Mouse (Mus musculus) brain, embryonic 18.5 days (tissue): ENCODE measurements around the gene B4gat1.
"Not testable (repeated sequence)": the region's sequence is repeated elsewhere in the genome, so short reads cannot be mapped to it uniquely, and the experiment has no call there.

ENCODE experiments used
- DNase-seq: peaks from one replicate; pipeline ENCODE4 v3.0.0-alpha.2; 2012; ENCODE audit warnings: low read depth, low spot score

B4gat1 gene

DNA sequence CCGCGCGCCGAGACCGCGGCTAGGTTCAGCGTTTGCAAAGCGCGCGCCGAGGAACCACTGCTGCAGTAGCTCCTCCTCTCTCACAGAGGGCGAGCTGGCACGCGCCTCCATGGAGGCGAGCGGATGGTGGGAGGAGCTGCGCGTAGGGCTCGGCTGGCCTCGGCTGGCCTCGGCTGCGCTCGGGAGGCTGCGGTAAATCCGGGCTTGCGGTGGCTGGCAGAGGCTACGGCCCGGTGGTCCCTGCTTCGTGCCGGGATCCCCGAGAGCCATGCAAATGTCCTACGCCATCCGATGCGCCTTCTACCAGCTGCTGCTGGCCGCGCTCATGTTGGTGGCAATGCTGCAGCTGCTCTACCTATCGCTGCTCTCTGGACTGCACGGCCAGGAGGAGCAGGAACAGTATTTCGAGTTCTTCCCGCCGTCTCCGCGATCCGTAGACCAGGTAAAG, at the start of gene B4gat1, which contains the start of gene AC124502.3:
Gene B4gat1 (plus strand): TSS at position 118 of the 448 bp plus-strand sequence.
Gene AC124502.3 (plus strand): TSS at position 183 of the 448 bp plus-strand sequence.
- peak; percentile 90 for DNase-seq

- no peak for DNase-seq
These were observed 49.6 kb upstream of the B4gat1 start for GRCm38 (mm10) chr19:4989013-4989412.

- peak; percentile 75 for DNase-seq
These were observed 49.0 kb upstream of the B4gat1 start for GRCm38 (mm10) chr19:4989434-4990255.

GRCm38 (mm10) chr19:4990256-4990625, 48.4 kb upstream of the B4gat1 start, which contains the start of gene Npas4:
Gene Npas4, minus strand, starts transcription at chr19:4990316.
- DNase-seq: no peak

DNA sequence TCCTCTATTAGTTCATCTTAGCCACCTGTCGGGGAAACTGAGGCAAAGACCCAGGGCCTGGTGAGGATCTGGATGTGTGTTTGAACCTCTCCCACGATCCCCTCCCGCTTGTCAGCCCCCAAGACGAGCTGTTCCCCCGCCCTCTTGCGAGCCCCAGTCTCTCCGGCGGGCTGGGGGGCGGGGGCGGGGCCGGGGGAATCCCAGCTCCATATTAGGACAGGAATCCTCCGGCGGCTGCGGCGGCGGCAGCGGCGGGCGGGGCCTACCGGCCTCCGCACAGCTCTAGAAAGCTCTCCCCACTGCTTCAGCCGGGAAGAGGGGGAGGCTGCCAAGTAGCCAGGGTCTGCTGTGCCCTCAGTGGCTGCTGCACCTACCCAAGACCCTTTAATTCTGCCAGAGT, 47.9 kb upstream of the B4gat1 start:
- no peak for DNase-seq

DNA sequence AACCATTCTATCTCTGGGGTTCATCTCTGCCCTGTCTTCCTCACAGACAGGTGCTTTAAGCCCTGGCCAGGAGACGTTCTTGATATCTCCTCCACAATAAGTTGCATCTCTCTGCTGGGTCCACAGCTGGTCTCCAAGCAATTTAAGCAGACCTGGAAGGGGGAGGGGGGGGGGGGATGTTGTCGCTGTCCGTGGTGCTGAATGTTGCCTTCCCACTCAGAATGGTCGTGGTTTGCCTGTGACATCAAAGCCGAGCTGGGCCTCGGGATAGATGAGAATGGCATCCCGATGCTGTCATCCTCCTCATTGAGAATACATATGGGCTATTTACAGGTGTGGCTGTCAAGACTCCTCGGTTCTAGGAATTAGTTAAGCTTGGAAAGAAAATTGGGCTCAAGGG, 46.3 kb upstream of the B4gat1 start:
- no peak for DNase-seq

- DNase-seq: no peak
These were observed 45.7 kb upstream of the B4gat1 start for GRCm38 (mm10) chr19:4992904-4993303.

GRCm38 (mm10) chr19:4994043-4994442, 44.6 kb upstream of the B4gat1 start:
- peak; percentile 78 for DNase-seq

DNA sequence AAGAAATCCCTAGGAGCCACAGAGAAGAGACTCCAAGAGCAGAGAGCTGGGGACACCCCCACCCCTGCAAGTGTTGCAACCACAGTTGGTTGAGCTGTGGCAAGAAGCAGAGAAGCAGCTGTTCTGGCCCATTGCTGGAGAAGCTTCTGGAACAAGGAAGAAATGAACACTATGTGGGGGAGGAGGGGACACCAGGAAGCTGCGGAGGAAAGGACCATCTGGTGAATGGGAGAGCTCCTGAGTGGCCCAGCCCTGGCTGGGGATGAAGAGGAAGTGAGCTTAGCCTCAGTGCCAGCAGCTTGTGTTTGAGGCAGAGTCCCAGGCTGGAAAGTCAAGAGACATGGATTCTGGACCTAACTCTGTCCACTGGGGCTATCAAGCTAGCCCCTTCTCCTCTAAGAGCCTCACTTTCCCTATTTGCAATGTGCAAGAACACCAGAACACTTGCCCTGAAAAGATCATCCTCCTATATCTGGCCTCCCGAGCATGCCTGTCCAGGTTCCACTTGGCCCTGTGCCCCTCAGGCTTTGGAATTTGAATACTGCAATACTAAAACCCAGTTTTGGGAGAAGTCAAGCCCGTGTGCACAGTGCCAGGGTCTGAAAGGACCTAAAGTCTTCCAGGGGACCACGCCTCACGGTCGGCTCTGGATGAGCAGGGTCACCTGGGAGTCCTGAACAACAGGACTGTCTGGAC, 39.0 kb upstream of the B4gat1 start:
- no peak for DNase-seq

DNA sequence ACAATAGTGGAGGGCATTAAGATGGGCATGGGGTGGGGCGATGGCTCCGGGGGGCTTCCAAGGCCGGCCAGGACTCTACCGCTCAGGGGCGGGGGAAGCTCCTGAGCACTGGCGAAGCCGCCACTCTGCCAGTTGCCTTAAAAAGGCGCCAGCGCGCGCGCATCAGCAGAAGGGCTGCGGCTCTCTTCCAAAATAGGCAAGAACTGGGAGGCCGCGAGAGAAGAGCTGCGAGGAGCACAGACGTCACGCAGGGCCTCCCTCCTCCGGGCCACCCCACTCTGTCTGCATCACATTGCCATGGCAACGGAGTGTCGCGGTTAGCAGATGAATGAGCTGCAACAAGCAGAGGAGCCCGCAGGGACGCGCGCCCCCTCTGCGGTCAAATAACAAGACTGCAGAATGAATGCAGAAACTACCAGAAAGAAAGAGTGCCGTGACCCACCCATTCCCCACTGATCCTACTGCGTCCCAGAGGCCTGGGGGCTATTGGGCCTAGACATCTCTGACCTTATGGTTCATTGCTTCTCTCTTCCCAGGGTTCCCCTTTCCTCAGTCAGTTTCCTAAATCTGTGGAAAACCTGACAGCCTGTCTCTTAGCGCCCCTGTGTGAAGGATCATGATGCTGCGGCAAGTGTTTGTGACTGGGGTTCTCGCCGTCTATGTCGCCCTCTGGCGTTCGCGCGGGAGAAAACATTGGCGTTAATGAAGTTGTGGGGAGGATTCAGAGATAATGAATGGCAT, 36.8 kb upstream of the B4gat1 start:
- peak; percentile 96 for DNase-seq

DNA sequence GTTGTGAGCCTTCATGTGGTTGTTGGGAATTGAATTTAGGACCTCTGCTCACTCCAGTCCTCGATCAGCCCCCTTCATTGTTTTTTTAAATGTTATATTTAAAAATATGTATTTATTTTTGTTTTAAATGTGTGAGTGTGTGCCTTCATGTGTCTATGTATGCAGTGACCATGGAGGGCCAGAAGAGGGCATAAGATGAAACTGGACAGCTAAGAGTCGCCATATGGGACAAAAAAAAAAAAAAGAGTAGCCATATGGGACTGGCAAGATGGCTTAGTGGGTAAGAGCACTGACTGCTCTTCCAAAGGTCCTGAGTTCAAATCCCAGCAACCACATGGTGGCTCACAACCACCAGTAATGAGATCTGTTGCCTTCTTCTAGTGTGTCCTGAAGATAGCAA, 35.0 kb upstream of the B4gat1 start:
- not testable (repeated sequence) for DNase-seq

- no peak for DNase-seq
These were observed 33.7 kb upstream of the B4gat1 start for GRCm38 (mm10) chr19:5004925-5005324.

DNA sequence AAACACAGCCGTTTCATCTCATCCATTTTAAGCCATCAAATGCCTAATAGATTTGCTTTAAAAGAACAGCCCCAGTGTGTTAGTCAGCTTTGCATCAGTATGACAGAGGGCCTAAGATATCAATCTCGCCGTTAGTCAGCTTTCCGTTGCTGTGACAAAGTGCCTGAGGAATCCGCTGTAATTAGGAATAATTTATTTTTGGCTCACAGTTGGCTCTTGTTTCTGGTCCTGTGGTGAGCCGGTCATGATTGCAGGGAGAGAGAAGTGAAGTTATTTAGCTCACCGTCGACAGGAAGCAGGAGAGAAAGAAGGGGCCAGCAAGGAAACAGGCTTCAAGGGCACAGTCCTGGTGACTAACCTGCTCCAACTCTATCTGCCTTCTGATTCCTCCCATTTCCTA, 25.5 kb upstream of the B4gat1 start:
- DNase-seq: no peak

GRCm38 (mm10) chr19:5014961-5015398, 23.6 kb upstream of the B4gat1 start:
- DNase-seq: no peak

DNA sequence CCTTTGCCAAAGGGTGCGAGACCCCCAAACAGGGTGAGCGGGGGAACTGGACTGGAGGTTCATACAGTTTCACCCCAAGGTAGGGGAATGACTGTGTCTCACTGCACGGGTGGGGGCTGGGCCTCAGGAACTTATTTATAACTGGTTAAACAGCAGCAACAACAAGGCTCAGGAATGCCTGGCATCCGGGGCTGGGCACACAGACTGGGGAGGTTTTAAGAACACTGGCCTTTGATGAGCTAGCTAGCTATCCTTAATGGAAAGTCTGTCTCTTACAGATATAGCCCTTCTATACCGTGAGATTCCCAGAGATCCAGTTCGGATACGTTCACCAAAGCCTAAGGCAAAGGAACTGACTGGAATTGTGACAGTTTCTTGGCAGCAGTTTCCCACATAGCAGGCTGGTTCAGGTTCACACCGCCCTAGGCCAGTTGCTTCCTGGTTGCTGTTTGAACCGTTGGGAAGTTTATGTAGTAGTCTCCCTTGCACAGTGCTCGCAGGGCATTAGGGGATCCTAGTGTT, 22.3 kb upstream of the B4gat1 start:
- no peak for DNase-seq

- no peak for DNase-seq
These were observed 21.8 kb upstream of the B4gat1 start for GRCm38 (mm10) chr19:5016782-5017181.

DNA sequence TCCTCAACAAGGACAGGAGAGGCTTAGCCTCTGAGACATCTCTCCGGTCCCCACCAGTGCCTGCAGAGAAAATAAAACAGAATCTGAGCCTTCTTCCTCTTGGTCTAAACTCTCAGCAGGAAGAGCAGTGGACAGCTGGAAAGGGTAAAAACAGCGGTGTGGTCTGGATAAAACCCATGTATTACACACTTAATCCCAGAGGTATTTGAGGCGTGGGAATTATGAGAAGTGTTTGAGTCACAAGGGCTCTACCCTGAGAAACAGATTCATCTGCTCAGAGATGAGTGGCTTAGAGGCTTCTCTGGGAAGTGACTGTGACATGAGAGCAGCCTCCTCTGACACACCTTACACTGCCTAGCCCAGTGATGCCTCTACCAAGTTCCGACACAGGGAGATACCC, 21.0 kb upstream of the B4gat1 start:
- no peak for DNase-seq

DNA sequence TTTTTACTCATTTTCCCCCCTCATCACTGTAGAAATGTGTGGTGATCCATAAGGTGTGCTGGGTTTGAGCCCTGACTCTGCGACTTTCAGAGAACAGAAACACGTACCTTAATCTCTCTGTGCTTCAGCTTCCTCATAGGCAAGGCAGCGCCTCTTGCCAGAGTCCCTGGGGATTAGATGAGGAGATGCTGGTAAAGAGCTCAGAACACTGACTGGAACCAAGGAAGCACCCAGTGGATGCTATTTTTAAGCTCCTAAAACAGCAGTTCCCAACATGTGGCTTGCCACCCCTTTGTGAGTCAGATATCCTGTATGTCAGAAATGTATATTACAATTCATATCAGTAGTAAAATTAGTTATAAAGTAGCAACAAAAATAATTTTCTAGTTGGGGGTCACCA, 20.4 kb upstream of the B4gat1 start:
- no peak for DNase-seq

- no peak for DNase-seq
These were observed 17.2 kb upstream of the B4gat1 start for GRCm38 (mm10) chr19:5021416-5021815.

GRCm38 (mm10) chr19:5023621-5024479, 14.8 kb upstream of the B4gat1 start, which contains the start of gene Slc29a2:
Gene Slc29a2, plus strand, starts transcription at chr19:5023860.
- peak; percentile 82 for DNase-seq

GRCm38 (mm10) chr19:5026111-5026510, 12.5 kb upstream of the B4gat1 start:
- no peak for DNase-seq
